Mouse (Mus musculus): ENCODE data around the gene Taok3. TPM values are rescaled to one million over a fixed set of nuclear protein-coding genes. Genes with fewer than 3 reads are reported as not detected.

The Taok3 gene
- total and polyA plus RNA-seq, 3 experiments = 32.1 to 79.2 TPM; not detected in 1

- no peaks in the 10 kb centered on the region for H3K79me2 ChIP-seq (ENCODE audit: control insufficient read depth, insufficient read depth, low read length, poor library complexity)
- H3K4me1 ChIP-seq (ENCODE audit: control insufficient read depth in 1 of 2, insufficient read depth in 2 of 2, low read length in 2 of 2) = peaks cover 2 to 7% of the 10 kb centered on the region in 2 experiments; a peak in 2 of 4 replicates
- no peak overlapping the region for H3K9ac ChIP-seq (ENCODE audit: control insufficient read depth, low read depth, low read length, poor library complexity, severe bottlenecking)
- TF ChIP-seq CTCF (IDR thresholded peaks at IDR 0.05 in 2 of 3, conservative IDR thresholded peaks at IDR 0.05 in 1 of 3; ENCODE audit: control insufficient read depth in 1 of 3, insufficient read depth in 1 of 3, low read depth in 2 of 3, low read length in 3 of 3, poor library complexity in 1 of 3, severe bottlenecking in 1 of 3) (peak in 2 of 3 experiments; percentile 33 to 54; a peak in 3 of 6 replicates), ZC3H11A (IDR thresholded peaks at IDR 0.05; ENCODE audit: low read depth, low read length) (no peak), ZNF384 (IDR thresholded peaks at IDR 0.05; ENCODE audit: low read depth, low read length) (no peak), GABPA (IDR thresholded peaks at IDR 0.05; ENCODE audit: low read depth, low read length) (no peak), MAX (IDR thresholded peaks at IDR 0.05; ENCODE audit: low read length) (no peak)
- peaks cover 0 to 2% of the 10 kb centered on the region in 2 experiments; a peak in 2 of 4 replicates for H3K36me3 ChIP-seq (ENCODE audit: control insufficient read depth in 1 of 2, insufficient read depth in 2 of 2, low read length in 2 of 2)
- H3K27ac ChIP-seq (ENCODE audit: control insufficient read depth, low read depth, low read length) = no peak overlapping the region
- no peaks in the 10 kb centered on the region for H3K27me3 ChIP-seq (ENCODE audit: control insufficient read depth in 1 of 2, insufficient read depth in 2 of 2, low read length in 2 of 2)
- DNase-seq (ENCODE audit: low read depth, low spot score) = peak; percentile 52
- H3K4me3 ChIP-seq (ENCODE audit: control insufficient read depth in 1 of 2, insufficient read depth in 1 of 2, low read depth in 2 of 2, low read length in 2 of 2) = no peak overlapping the region
- H3K9me3 ChIP-seq (replicated peaks; ENCODE audit: insufficient read depth, low read length) = no peaks in the 10 kb centered on the region
Measured at GRCm38 (mm10) chr5:117274817-117275216, 154.9 kb downstream of the Taok3 start.

GRCm38 (mm10) chr5:117277784-117278183 lies 157.9 kb downstream of the Taok3 start:
- no peak for DNase-seq (ENCODE audit: low read depth, low spot score)
- Histone ChIP-seq H3K27ac (ENCODE audit: control insufficient read depth, low read depth, low read length) (no peak overlapping the region), H3K27me3 (ENCODE audit: control insufficient read depth in 1 of 2, insufficient read depth in 2 of 2, low read length in 2 of 2) (no peaks in the 10 kb centered on the region), H3K4me1 (ENCODE audit: control insufficient read depth in 1 of 2, insufficient read depth in 2 of 2, low read length in 2 of 2) (peaks cover 11 to 23% of the 10 kb centered on the region in 2 experiments), H3K79me2 (ENCODE audit: control insufficient read depth, insufficient read depth, low read length, poor library complexity) (no peaks in the 10 kb centered on the region), H3K36me3 (ENCODE audit: control insufficient read depth in 1 of 2, insufficient read depth in 2 of 2, low read length in 2 of 2) (peaks cover 0 to 23% of the 10 kb centered on the region in 2 experiments; a peak in 2 of 4 replicates), H3K9me3 (replicated peaks; ENCODE audit: insufficient read depth, low read length) (no peaks in the 10 kb centered on the region), H3K9ac (ENCODE audit: control insufficient read depth, low read depth, low read length, poor library complexity, severe bottlenecking) (no peak overlapping the region), H3K4me3 (ENCODE audit: control insufficient read depth in 1 of 2, insufficient read depth in 1 of 2, low read depth in 2 of 2, low read length in 2 of 2) (no peak overlapping the region)
- TF ChIP-seq CTCF (IDR thresholded peaks at IDR 0.05 in 2 of 3, conservative IDR thresholded peaks at IDR 0.05 in 1 of 3; ENCODE audit: control insufficient read depth in 1 of 3, insufficient read depth in 1 of 3, low read depth in 2 of 3, low read length in 3 of 3, poor library complexity in 1 of 3, severe bottlenecking in 1 of 3) (peak in 2 of 3 experiments; percentile 38 to 45; a peak in 5 of 6 replicates), RAD21 (IDR thresholded peaks at IDR 0.05; ENCODE audit: low read depth, low read length) (peak; percentile 26; the same call in 1 of the 2 replicates), SMC3 (IDR thresholded peaks at IDR 0.05; ENCODE audit: low read depth, low read length) (peak; percentile 17; the same call in 1 of the 2 replicates), RCOR1 (IDR thresholded peaks at IDR 0.05; ENCODE audit: low read depth, low read length) (no peak)

- H3K9ac ChIP-seq (ENCODE audit: control insufficient read depth, low read depth, low read length, poor library complexity, severe bottlenecking) = no peak overlapping the region
- H3K27ac ChIP-seq (ENCODE audit: control insufficient read depth, low read depth, low read length) = no peak overlapping the region
- peaks cover 2% of the 10 kb centered on the region; the same call in 1 of the 2 replicates for H3K79me2 ChIP-seq (ENCODE audit: control insufficient read depth, insufficient read depth, low read length, poor library complexity)
- peaks cover 1 to 25% of the 10 kb centered on the region in 2 experiments; a peak in 3 of 4 replicates for H3K36me3 ChIP-seq (ENCODE audit: control insufficient read depth in 1 of 2, insufficient read depth in 2 of 2, low read length in 2 of 2)
- no peaks in the 10 kb centered on the region for H3K27me3 ChIP-seq (ENCODE audit: control insufficient read depth in 1 of 2, insufficient read depth in 2 of 2, low read length in 2 of 2)
- no peak for TF ChIP-seq GABPA (IDR thresholded peaks at IDR 0.05; ENCODE audit: low read depth, low read length)
- no peak for TF ChIP-seq NELFE (IDR thresholded peaks at IDR 0.05; ENCODE audit: low read depth, low read length)
- no peak for TF ChIP-seq USF2 (IDR thresholded peaks at IDR 0.05; ENCODE audit: borderline replicate concordance in 1 of 2, insufficient read depth in 1 of 2, low read depth in 1 of 2, low read length in 2 of 2)
- no peak for TF ChIP-seq KAT2A (conservative IDR thresholded peaks at IDR 0.05; ENCODE audit: low read depth, low read length)
- no peak for TF ChIP-seq ZC3H11A (IDR thresholded peaks at IDR 0.05; ENCODE audit: low read depth, low read length)
- no peaks in the 10 kb centered on the region for H3K9me3 ChIP-seq (replicated peaks; ENCODE audit: insufficient read depth, low read length)
- peaks cover 11 to 26% of the 10 kb centered on the region in 2 experiments for H3K4me1 ChIP-seq (ENCODE audit: control insufficient read depth in 1 of 2, insufficient read depth in 2 of 2, low read length in 2 of 2)
- no peak overlapping the region for H3K4me3 ChIP-seq (ENCODE audit: control insufficient read depth in 1 of 2, insufficient read depth in 1 of 2, low read depth in 2 of 2, low read length in 2 of 2)
- DNase-seq (ENCODE audit: low read depth, low spot score) = no peak
Measured at GRCm38 (mm10) chr5:117278809-117279668, 159.1 kb downstream of the Taok3 start.
